Mouse (Mus musculus): ENCODE data around the gene Ehmt1. TPM values are rescaled to one million over a fixed set of nuclear protein-coding genes. Genes with fewer than 3 reads are reported as not detected.
"Not testable (repeated sequence)": the region's sequence is repeated elsewhere in the genome, so short reads cannot be mapped to it uniquely, and the experiment has no call there.

Gene Ehmt1
- polyA plus RNA-seq (2015; fragmentation: Nextera tagmentation; extraction: Ambion mirVana), result 71.2 and 82.0 TPM in 2 replicates

GRCm38 (mm10) chr2:24918930-24919838 is at the start of gene Ehmt1:
Gene Ehmt1, minus strand, starts transcription at chr2:24919614.
- Histone ChIP-seq H3K4me2 (ENCODE audit: low read length) (peak within 1 kb of the TSS; percentile 71), H3K9ac (ENCODE audit: low read depth, low read length) (peak within 1 kb of the TSS; percentile 98), H3K4me1 (ENCODE audit: control insufficient read depth, insufficient read depth, low read depth, low read length) (peaks cover 9% of the 10 kb centered on the region), H3K27me3 (replicated peaks; ENCODE audit: control insufficient read depth, insufficient read depth, low read length) (no peaks in the 10 kb centered on the region), H3K9me3 (ENCODE audit: control insufficient read depth, low read length) (no peaks in the 10 kb centered on the region), H3K4me3 (ENCODE audit: low read length) (peak within 1 kb of the TSS; percentile 96), H3K36me3 (ENCODE audit: control insufficient read depth, insufficient read depth, low read length) (no peaks in the 10 kb centered on the region), H3K27ac (ENCODE audit: low read depth, low read length) (peak within 1 kb of the TSS; percentile 96)
- ATAC-seq, result peak; percentile 98
- WGBS, result under 1% methylated on average over 91 of the region's 112 CpGs

GRCm38 (mm10) chr2:24962304-24963000 is 43.0 kb upstream of the Ehmt1 start, which contains the start of gene Dph7:
Gene Dph7, plus strand, starts transcription at chr2:24962400.
- peak within 1 kb of the TSS; percentile 55 for H3K27ac ChIP-seq (ENCODE audit: low read depth, low read length)
- H3K9ac ChIP-seq (ENCODE audit: low read depth, low read length), result peak within 1 kb of the TSS; percentile 87
- peaks cover 37% of the 10 kb centered on the region for H3K36me3 ChIP-seq (ENCODE audit: control insufficient read depth, insufficient read depth, low read length)
- WGBS, result 1% methylated on average over 28 of the region's 28 CpGs
- H3K27me3 ChIP-seq (replicated peaks; ENCODE audit: control insufficient read depth, insufficient read depth, low read length), result no peaks in the 10 kb centered on the region
- ATAC-seq, result peak; percentile 96
- peaks cover 10% of the 10 kb centered on the region for H3K4me1 ChIP-seq (ENCODE audit: control insufficient read depth, insufficient read depth, low read depth, low read length)
- no peaks in the 10 kb centered on the region for H3K9me3 ChIP-seq (ENCODE audit: control insufficient read depth, low read length)
- H3K4me2 ChIP-seq (ENCODE audit: low read length), result peak within 1 kb of the TSS; percentile 88
- H3K4me3 ChIP-seq (ENCODE audit: low read length), result peak within 1 kb of the TSS; percentile 78

GRCm38 (mm10) chr2:24960910-24961309 is 41.5 kb upstream of the Ehmt1 start:
- 31% methylated on average over 3 of the region's 3 CpGs for WGBS
- peaks cover 10% of the 10 kb centered on the region for H3K4me1 ChIP-seq (ENCODE audit: control insufficient read depth, insufficient read depth, low read depth, low read length)
- peaks cover 30% of the 10 kb centered on the region for H3K36me3 ChIP-seq (ENCODE audit: control insufficient read depth, insufficient read depth, low read length)
- no peak overlapping the region for H3K9ac ChIP-seq (ENCODE audit: low read depth, low read length)
- H3K27ac ChIP-seq (ENCODE audit: low read depth, low read length), result no peak overlapping the region
- no peak overlapping the region for H3K4me2 ChIP-seq (ENCODE audit: low read length)
- no peak overlapping the region for H3K4me3 ChIP-seq (ENCODE audit: low read length)
- no peak for ATAC-seq
- no peaks in the 10 kb centered on the region for H3K9me3 ChIP-seq (ENCODE audit: control insufficient read depth, low read length)
- no peaks in the 10 kb centered on the region for H3K27me3 ChIP-seq (replicated peaks; ENCODE audit: control insufficient read depth, insufficient read depth, low read length)

GRCm38 (mm10) chr2:24952537-24953055 is 33.2 kb upstream of the Ehmt1 start:
- peaks cover 25% of the 10 kb centered on the region for H3K36me3 ChIP-seq (ENCODE audit: control insufficient read depth, insufficient read depth, low read length)
- ATAC-seq, result no peak
- H3K4me3 ChIP-seq (ENCODE audit: low read length), result no peak overlapping the region
- H3K4me2 ChIP-seq (ENCODE audit: low read length), result no peak overlapping the region
- no peaks in the 10 kb centered on the region for H3K9me3 ChIP-seq (ENCODE audit: control insufficient read depth, low read length)
- H3K27ac ChIP-seq (ENCODE audit: low read depth, low read length), result no peak overlapping the region
- 90% methylated on average over 4 of the region's 4 CpGs for WGBS
- H3K9ac ChIP-seq (ENCODE audit: low read depth, low read length), result no peak overlapping the region
- peaks cover 11% of the 10 kb centered on the region for H3K4me1 ChIP-seq (ENCODE audit: control insufficient read depth, insufficient read depth, low read depth, low read length)
- H3K27me3 ChIP-seq (replicated peaks; ENCODE audit: control insufficient read depth, insufficient read depth, low read length), result no peaks in the 10 kb centered on the region

GRCm38 (mm10) chr2:24950189-24950535 is 30.7 kb upstream of the Ehmt1 start:
- H3K9me3 ChIP-seq (ENCODE audit: control insufficient read depth, low read length), result no peaks in the 10 kb centered on the region
- WGBS, result 0% methylated on average over 28 of the region's 31 CpGs
- H3K4me3 ChIP-seq (ENCODE audit: low read length), result peak overlapping the region; percentile 74
- peaks cover 18% of the 10 kb centered on the region for H3K36me3 ChIP-seq (ENCODE audit: control insufficient read depth, insufficient read depth, low read length)
- peak overlapping the region; percentile 93 for H3K4me2 ChIP-seq (ENCODE audit: low read length)
- H3K27ac ChIP-seq (ENCODE audit: low read depth, low read length), result peak overlapping the region; percentile 72
- peak overlapping the region; percentile 84 for H3K9ac ChIP-seq (ENCODE audit: low read depth, low read length)
- H3K27me3 ChIP-seq (replicated peaks; ENCODE audit: control insufficient read depth, insufficient read depth, low read length), result no peaks in the 10 kb centered on the region
- peaks cover 11% of the 10 kb centered on the region for H3K4me1 ChIP-seq (ENCODE audit: control insufficient read depth, insufficient read depth, low read depth, low read length)
- ATAC-seq, result 0 out of 2 replicates have a peak, but pooled peaks have one; percentile 3

GRCm38 (mm10) chr2:24949421-24950188 is 30.2 kb upstream of the Ehmt1 start, which contains the start of gene Zmynd19:
Gene Zmynd19, plus strand, starts transcription at chr2:24949792.
- Histone ChIP-seq H3K27me3 (replicated peaks; ENCODE audit: control insufficient read depth, insufficient read depth, low read length) (no peaks in the 10 kb centered on the region), H3K36me3 (ENCODE audit: control insufficient read depth, insufficient read depth, low read length) (peaks cover 13% of the 10 kb centered on the region), H3K9ac (ENCODE audit: low read depth, low read length) (peak within 1 kb of the TSS; percentile 84), H3K4me2 (ENCODE audit: low read length) (peak within 1 kb of the TSS; percentile 93), H3K9me3 (ENCODE audit: control insufficient read depth, low read length) (no peaks in the 10 kb centered on the region), H3K4me3 (ENCODE audit: low read length) (peak within 1 kb of the TSS; percentile 74), H3K27ac (ENCODE audit: low read depth, low read length) (peak within 1 kb of the TSS; percentile 72), H3K4me1 (ENCODE audit: control insufficient read depth, insufficient read depth, low read depth, low read length) (peaks cover 11% of the 10 kb centered on the region)
- under 1% methylated on average over 99 of the region's 108 CpGs for WGBS
- peak; percentile 98 for ATAC-seq

- H3K27ac ChIP-seq (ENCODE audit: low read depth, low read length); H3K4me3 ChIP-seq (ENCODE audit: low read length); ATAC-seq; H3K9ac ChIP-seq (ENCODE audit: low read depth, low read length); H3K27me3 ChIP-seq (replicated peaks; ENCODE audit: control insufficient read depth, insufficient read depth, low read length); H3K4me1 ChIP-seq (ENCODE audit: control insufficient read depth, insufficient read depth, low read depth, low read length); H3K4me2 ChIP-seq (ENCODE audit: low read length); H3K36me3 ChIP-seq (ENCODE audit: control insufficient read depth, insufficient read depth, low read length); H3K9me3 ChIP-seq (ENCODE audit: control insufficient read depth, low read length): not testable (repeated sequence)
- WGBS, result 44% methylated on average over 2 of the region's 2 CpGs
Observed at GRCm38 (mm10) chr2:24944304-24944703, 24.9 kb upstream of the Ehmt1 start.

- no peaks in the 10 kb centered on the region for H3K36me3 ChIP-seq (ENCODE audit: control insufficient read depth, insufficient read depth, low read length)
- H3K27ac ChIP-seq (ENCODE audit: low read depth, low read length), result no peak overlapping the region
- H3K9ac ChIP-seq (ENCODE audit: low read depth, low read length), result no peak overlapping the region
- no peak overlapping the region for H3K4me2 ChIP-seq (ENCODE audit: low read length)
- WGBS, result 78% methylated on average over 4 of the region's 4 CpGs
- no peak for ATAC-seq
- H3K4me3 ChIP-seq (ENCODE audit: low read length), result no peak overlapping the region
- H3K27me3 ChIP-seq (replicated peaks; ENCODE audit: control insufficient read depth, insufficient read depth, low read length), result no peaks in the 10 kb centered on the region
- H3K9me3 ChIP-seq (ENCODE audit: control insufficient read depth, low read length), result no peaks in the 10 kb centered on the region
- H3K4me1 ChIP-seq (ENCODE audit: control insufficient read depth, insufficient read depth, low read depth, low read length), result no peaks in the 10 kb centered on the region
Observed at GRCm38 (mm10) chr2:24942092-24942491, 22.7 kb upstream of the Ehmt1 start.
